Mouse (Mus musculus): ENCODE measurements at regions not wholly inside any gene's neighbourhood (a gene's known extent, or its start where the extent isn't known, plus 50 kb on each side); places are given as distances from the start of the nearest gene placed in this dataset.

DNA sequence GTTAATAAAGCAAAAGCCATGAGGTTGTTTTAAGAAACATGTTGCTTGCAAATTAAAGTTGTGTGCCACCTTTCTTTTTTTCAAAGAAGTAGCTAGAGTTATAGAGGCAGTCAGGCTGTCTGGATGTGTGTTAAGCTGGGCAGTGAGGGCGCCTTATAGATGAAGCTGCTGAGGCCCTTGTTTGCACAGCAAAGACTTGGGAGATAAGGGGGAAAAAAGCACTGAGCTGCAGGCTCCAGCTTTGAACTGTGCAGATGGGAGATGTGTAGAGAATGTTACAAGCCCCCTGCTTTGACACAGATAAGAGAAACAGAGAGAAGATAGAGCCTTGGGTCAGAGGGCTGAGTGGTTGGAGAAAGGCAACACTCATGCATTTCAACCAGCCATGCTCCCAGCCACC is 445.7 kb downstream of the Lmo4 start:
- TF ChIP-seq CTCF (conservative IDR thresholded peaks at IDR 0.05) = no peak
- DNase-seq (ENCODE audit: low spot score in 2 of 2) = no peak
- no peak overlapping the region for H3K27ac ChIP-seq
- H3K4me3 ChIP-seq = no peak overlapping the region

DNA sequence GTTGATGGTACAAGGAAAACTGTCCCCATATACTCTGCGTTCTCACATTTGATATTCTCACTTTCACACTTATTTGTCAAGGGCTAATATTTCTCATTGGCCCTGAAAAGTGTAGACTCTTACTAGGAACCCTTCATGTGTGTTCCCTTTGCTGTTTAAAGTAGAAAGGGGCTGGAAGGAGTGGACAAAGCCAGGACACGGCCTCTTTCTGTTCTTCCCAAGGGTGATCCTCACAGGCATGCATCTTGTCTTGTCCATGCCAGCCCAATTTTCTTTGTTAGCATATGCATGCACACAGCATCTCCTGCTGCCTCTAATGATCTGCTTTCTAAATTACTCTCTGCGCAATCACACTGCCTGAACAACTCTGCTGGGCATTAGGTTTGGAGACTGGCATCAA is 451.8 kb downstream of the Lmo4 start:
- no peak overlapping the region for H3K4me3 ChIP-seq
- DNase-seq (ENCODE audit: low spot score in 2 of 2) = no peak
- no peak overlapping the region for H3K27ac ChIP-seq
- TF ChIP-seq CTCF (conservative IDR thresholded peaks at IDR 0.05) = no peak

DNA sequence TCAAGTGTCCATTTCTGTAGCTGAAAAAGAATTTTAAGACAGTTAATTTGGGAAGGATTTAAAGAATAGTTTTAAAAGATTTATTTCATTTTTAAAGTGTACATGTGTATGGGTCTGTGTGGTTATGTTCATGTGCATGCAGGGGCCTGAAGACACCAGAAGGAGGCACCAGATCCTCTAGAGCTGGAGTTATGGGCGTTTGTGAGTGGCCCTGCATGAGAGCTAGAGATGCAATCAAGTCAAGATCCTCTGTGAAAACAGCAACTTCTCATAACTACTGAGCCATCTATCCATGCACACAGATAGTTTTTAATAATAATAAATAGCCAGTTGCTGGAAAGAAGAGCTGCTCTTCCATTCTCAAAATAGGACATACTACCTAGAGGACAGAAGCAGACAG is 452.4 kb downstream of the Lmo4 start:
- H3K27ac ChIP-seq = no peak overlapping the region
- TF ChIP-seq CTCF (conservative IDR thresholded peaks at IDR 0.05) = peak; percentile 27; the same call in 1 of the 2 replicates
- no peak overlapping the region for H3K4me3 ChIP-seq
- DNase-seq (ENCODE audit: low spot score in 2 of 2) = no peak

DNA sequence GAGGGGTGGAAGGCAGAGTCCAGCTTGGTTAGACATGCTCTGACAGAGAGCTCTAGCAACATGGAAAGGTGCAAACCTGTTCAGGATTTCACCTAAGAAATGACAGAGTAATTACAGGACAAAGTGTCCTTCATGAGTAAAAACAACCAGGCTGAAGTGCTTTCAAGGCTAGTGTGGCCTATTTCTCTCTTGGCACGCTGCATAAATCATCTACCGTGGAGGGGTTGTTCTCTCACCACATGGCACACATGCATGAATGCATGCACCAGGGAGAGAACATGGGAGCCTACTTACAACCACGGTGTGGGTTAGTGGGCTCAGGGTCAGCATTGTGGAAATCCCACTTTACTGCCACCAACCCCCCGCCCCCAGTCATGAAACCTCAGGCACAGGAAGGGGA is 454.9 kb downstream of the Lmo4 start:
- DNase-seq (ENCODE audit: low spot score in 2 of 2) = no peak
- Histone ChIP-seq H3K27ac (no peak overlapping the region), H3K4me3 (no peak overlapping the region)
- no peak for TF ChIP-seq CTCF (conservative IDR thresholded peaks at IDR 0.05)

DNA sequence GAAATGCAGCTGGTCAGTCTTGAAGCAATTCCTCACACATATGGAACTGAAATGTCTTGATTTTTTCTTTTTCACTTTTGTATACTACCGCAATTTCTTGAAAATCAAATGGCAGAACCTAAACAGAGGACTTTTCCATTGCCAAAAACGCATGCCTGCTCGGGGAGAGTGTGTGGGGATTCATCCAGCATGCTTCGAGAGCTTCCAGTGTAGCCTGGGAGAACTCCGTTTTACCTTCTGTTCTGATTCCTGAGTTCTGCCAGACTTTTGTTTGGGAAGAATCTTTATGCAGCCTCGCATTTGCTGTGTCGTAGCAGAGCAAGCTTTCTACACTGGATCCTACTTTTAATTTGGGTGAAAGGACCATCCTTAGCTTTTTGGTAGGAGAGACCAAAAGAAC is 461.4 kb downstream of the Lmo4 start:
- peak overlapping the region; percentile 39 for H3K4me3 ChIP-seq
- no peak for TF ChIP-seq CTCF (conservative IDR thresholded peaks at IDR 0.05)
- peak; percentile 18 to 30 for DNase-seq (ENCODE audit: low spot score in 2 of 2)
- H3K27ac ChIP-seq = peak overlapping the region; percentile 51; the same call in 1 of the 2 replicates

DNA sequence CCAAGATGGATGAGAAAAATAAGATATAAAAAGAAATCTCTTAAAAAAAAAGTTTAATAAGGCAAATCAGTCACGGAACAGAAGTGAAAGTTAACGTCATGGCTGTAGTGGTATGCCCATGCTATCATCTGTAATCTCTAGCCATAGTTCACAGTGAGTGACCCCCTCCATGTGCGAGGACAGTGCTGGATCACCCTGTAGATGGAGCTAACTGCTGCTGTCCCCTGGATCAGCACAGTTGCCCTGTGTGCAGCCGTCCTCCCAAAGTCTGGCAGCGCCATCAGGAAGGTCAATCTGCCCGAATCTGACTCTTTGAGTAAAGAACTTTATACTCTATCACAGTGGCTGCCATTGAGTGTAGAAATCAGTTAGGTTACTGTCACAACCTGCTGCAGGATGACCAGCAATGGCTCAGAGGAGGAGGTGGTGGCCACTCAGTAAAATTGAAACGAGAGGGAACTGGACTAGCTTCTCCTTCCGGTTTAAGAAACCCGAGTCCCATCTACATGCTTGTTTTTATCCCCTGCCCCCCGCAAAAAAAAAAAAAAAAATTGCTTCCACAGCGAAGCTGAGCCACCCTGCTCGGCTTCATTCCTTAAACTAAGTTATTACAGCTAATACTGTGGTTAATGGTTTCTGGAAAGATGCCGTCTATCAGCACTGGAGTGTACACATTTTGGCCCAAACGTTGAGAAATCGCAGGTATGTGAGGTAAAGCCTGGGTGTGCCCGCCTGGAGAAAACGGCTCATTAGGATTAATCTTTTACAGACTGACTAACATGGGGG is 462.0 kb downstream of the Lmo4 start:
- peak; percentile 31 for TF ChIP-seq CTCF (conservative IDR thresholded peaks at IDR 0.05)

DNA sequence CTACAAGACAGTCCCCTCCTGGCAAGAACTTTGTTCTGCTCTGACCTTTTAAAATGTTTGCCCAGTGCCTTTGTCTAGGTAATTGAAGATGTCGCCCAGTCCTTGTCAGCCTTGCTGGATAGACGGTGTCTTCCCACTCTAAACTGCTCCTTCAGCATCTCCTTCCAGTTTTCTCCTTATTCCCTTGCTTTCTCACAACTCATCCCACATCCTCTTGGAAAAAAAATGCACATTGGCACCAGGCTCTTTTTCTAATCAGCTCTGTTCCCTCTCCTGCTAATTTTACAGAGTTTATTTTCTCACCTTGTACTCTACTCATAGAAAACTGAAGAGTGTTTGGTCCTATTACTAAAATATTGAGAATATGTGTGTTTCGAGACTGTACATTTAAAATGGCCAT is 466.3 kb downstream of the Lmo4 start:
- no peak for DNase-seq (ENCODE audit: low spot score in 2 of 2)
- no peak for TF ChIP-seq CTCF (conservative IDR thresholded peaks at IDR 0.05)
- no peak overlapping the region for H3K4me3 ChIP-seq
- H3K27ac ChIP-seq = no peak overlapping the region

More for the DNA sequence above, 462.0 kb downstream of the Lmo4 start:
- 0 out of 2 replicates have a peak overlapping the region, but pooled peaks have one; percentile 51 for H3K27ac ChIP-seq
- H3K4me3 ChIP-seq = peak overlapping the region; percentile 39
- no peak for DNase-seq (ENCODE audit: low spot score in 2 of 2)

DNA sequence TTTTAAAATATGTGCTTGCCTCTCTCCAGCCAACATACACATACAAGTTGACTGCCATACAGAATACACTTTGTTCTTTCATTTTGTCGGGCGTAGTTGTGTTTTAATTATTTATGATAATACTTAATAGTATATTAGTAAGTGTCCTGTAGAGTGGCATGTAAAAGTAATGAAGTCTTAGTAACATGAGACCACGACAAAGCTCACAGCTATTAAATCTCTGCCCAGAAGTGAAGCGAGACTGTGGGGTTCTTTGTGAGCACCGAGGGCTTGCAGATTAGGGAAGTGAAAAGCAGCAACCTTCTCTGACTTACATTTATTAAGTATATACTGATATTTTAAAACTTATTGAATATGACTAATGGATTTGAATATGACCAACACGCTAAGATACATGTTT is 467.2 kb downstream of the Lmo4 start:
- no peak overlapping the region for H3K27ac ChIP-seq
- no peak for TF ChIP-seq CTCF (conservative IDR thresholded peaks at IDR 0.05)

DNA sequence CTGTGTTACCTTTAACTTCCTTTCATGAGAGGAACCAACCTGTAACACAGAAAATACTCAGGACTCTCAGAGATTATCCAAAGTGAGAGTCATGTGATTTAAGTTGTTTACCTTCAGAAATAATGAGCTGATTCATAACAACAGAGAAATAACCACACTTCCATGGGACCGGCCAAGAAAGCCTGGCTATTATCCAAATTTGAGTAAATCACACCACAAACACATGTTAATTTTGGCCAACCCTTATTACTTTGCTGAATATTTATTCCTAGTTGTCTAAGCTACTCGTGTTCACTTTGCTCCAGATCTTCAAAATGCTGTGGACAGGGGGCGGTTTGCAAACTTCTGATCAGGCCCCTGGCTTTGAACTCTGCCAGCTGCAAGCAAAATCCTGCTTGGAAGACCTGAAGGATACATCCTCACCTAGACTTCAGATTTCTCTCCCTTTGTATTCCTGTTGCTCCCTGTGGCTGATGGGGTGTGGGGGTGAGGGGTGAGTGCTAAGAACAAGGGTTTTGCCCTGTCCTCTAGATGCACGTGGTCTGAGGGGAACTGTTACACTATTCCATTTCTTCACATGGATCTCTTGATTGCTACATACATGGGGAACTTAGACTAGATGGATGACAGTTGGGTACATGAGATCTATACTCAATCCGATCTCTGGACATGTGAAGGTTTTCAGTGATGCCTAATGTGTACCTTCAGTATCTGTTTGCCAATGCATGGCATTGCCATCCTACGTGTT is 468.2 kb downstream of the Lmo4 start:
- no peak for TF ChIP-seq CTCF (conservative IDR thresholded peaks at IDR 0.05)
- DNase-seq (ENCODE audit: low spot score in 2 of 2) = peak in 1 of 2 experiments; percentile 31
- Histone ChIP-seq H3K27ac (no peak overlapping the region), H3K4me3 (no peak overlapping the region)

More for the DNA sequence above, 467.2 kb downstream of the Lmo4 start:
- H3K4me3 ChIP-seq = no peak overlapping the region
- no peak for DNase-seq (ENCODE audit: low spot score in 2 of 2)

DNA sequence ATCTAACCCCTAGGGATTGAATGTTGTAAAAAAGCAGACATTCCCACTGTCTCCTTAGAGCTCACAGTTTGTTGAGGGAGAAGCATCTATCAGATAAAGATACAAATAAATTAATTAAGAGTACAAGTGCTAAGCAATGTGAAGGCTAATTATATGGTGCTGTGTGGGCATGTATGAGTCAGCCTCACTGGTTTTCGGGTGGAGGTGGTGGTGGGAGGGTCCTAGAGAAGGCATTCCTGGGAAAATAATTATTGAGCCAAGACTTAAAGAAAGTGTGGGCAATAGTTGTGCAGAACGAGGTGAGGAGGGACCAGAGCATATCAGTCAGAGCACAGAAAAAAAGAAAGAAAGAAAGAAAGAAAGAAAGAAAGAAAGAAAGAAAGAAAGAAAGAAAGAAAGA is 470.2 kb downstream of the Lmo4 start:
- TF ChIP-seq CTCF (conservative IDR thresholded peaks at IDR 0.05) = no peak
- no peak for DNase-seq (ENCODE audit: low spot score in 2 of 2)
- Histone ChIP-seq H3K4me3 (no peak overlapping the region), H3K27ac (no peak overlapping the region)

DNA sequence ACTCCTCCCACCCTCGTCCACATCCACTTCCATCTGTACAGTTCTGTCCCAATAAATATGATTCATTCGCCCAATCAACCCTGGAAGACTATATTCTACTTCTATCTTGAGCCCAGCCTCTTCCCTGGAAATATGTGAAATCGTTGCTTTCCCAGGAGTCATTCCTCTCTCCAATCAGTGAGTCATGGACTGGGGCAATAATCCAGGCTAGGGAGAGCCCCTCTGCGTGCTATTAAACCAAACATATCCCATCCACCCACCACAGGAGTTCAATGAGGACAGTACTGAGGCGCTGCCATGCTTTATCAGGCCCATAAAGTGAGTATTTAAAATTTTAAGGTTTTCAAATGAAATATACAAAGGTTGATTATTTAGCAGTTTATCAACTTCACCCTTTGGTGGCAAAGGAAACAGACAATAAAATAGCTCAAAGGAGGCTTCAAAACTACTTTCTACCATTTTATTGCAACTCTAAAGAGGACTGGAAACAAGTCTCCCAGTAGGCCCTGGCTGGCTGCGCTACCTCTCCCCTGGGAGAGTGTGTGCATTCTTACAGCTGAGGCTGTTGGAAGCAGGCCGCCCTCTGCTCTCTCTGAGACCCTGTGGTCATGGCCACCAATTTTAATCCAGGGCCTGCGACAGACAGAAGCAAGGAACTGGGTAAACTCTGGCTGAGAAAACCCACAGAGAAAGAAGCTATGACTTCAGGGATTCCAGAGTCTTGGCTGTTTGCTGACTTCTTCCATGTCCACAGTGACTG is 471.9 kb downstream of the Lmo4 start:
- TF ChIP-seq CTCF (conservative IDR thresholded peaks at IDR 0.05) = no peak
- Histone ChIP-seq H3K27ac (no peak overlapping the region), H3K4me3 (no peak overlapping the region)
- no peak for DNase-seq (ENCODE audit: low spot score in 2 of 2)

DNA sequence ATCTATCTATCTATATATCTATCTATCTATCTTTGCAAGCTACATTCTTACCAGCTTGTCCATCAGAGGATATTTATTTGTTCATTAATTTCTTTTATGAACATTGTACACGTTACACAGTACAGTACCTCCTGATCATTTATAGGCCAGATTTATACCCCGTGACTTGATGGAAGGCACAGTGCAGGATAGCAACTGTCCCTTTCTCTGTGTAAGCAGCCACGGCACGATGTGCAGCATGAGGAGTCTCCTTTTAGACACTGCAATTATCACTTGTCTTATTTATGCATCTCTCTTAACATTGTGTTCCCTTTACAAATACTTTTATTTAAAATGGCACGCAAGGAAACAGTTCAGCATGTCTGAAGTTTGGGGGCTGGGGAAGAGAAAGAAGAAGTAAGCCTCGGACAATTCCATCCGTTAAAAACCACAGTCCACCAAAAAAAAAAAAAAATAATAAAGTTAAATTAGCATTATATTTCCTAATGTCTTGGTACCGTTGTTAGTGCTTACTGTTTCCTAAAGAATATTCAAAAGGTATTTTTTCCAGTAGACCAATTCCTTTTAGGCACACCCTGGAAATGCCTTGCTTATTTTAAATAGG is 475.4 kb downstream of the Lmo4 start:
- TF ChIP-seq CTCF (conservative IDR thresholded peaks at IDR 0.05) = no peak
- Histone ChIP-seq H3K4me3 (no peak overlapping the region), H3K27ac (no peak overlapping the region)
- DNase-seq (ENCODE audit: low spot score in 2 of 2) = no peak

DNA sequence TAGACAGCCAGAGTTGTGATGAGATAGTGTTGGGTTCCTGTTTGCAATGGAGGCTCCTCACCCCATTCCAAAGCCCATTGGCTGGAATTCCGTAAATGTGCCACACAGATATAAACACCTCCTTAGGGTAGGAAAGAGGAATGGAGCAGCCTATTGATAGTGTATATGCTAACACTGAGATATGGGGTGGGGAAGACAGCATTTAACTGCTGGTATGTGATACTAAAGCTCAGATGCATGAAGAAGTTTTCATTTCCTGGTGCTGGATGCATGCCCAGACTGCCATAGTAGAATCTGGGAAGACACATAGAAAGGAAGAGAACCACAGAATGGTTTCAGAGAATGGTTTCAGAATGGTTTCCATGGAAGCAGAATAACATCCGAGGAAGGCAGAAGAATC is 482.4 kb downstream of the Lmo4 start:
- no peak overlapping the region for H3K27ac ChIP-seq
- no peak overlapping the region for H3K4me3 ChIP-seq
- DNase-seq (ENCODE audit: low spot score in 2 of 2) = no peak
- TF ChIP-seq CTCF (conservative IDR thresholded peaks at IDR 0.05) = no peak
